Mouse (Mus musculus): Measurements from ENCODE around the gene Elf2. TPM values are rescaled to one million over a fixed set of nuclear protein-coding genes. Genes with fewer than 3 reads are reported as not detected.
A peak's percentile ranks its signal among the peaks of the same experiment; 100 is the strongest.

Elf2 gene
- total RNA-seq (2021): 10 to 100 TPM; 43.5 to 43.6 TPM
- long read RNA-seq, experiment 1, full-length matches to known transcripts: 20 of 27 reads
- long read RNA-seq, experiment 1, partial matches to known transcripts: 3 of 27 reads
- long read RNA-seq, experiment 1, other reads (novel, unspliced or antisense): 4 of 27 reads
- long read RNA-seq, experiment 2, full-length matches to known transcripts: 16 of 27 reads
- long read RNA-seq, experiment 2, partial matches to known transcripts: 6 of 27 reads
- long read RNA-seq, experiment 2, other reads (novel, unspliced or antisense): 5 of 27 reads

DNA sequence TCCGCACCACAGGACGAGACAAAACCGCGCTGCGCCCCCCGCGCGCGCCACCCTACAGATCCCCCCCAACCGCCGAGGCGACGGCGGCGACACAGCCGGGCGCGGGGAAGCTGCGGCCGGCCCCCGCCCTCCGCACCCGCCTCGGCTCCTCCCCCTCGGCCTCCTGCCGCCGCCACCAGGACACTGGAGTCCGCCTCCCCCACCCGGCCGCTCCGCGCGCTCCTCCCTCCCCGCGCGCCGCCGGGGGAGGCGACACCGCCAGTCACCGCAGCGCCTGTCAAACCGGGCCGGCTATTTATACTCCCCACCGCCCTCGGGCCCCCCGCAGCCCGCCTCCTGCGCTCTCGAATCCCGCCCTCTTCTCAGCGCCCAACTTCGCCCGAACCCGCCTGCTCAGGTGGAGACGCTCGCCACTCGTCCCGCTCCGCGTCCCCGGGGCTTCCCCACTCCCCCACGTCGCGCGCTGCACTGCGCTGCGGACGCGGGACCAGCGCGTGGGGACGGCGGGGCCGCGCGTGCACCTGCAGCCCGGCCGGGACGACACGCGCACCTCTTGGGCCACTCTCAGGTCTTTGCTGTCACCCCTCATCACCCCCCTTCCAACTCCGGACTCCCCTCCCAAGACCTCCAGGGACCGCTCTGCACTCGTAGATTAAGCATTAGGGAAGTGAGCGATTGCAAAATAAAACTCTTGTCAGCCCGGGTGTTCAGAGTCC lies at the start of gene Elf2:
Elf2 (minus strand) TSS at position 112 of the 716 bp plus-strand sequence.
- peak; percentile 91 for DNase-seq
- intact Hi-C loops (cut with DNase I; ENCODE audit: low total_unique reads): no loop called here

DNA sequence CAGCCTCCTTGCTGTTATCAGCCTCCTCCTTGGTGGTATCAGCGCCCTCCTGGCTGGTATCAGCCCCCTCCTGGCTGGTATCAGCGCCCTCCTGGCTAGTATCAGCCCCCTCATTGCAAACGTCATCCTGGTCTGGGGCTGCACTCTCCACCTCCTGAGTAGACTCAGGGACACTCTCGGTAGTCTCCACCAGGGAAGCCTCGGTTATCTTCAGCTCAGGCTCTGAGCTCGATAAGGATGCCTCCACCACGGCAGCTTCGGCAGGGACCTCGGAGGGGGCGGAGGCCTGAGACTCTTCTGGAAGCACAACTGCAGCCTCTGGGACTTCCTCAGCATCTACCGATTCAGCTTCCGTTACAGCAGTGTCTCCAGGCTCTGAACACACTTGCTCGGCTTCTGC lies 48.4 kb upstream of the Elf2 start:
- intact Hi-C loops (cut with DNase I; ENCODE audit: low total_unique reads): no loop called here
- DNase-seq: no peak

DNA sequence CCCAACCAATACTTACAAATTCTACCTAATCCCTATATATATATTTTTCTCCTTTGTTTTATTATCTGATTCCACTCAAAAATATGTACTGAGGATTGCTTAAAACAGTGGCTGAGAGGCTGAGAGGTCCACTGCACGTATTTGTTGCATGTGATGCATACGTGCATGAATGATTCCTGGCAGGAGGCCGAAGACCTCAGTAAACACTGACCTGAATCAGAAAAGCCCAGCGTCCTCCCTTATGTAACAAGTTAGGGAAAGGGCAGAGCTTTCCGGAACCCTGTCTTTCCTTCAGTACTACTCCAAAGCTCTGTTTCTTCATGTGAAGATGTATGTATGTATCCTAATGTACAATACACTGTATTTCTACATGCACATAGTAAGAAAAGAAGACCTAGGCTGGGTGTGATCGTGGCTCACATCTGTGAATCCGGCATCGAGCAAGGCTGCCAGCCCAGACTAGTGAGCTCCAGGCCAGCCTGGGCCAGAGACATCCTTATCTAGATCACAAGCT lies 47.5 kb upstream of the Elf2 start:
- intact Hi-C loops (cut with DNase I; ENCODE audit: low total_unique reads): no loop called here

DNA sequence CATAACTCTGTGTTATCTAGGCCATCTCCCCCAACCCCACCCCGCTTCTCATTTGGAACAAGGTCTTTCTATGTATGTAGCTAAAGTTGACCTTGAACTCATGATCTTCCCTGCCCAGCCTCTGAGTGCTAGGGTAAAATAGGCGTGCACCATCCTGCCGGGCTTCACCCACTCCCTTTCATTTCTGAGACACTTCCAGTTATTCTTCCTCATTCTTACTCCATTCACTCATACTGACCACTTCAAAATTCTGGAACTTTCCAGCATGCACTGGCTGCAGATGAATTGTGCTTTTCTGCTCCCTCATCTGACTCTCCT lies 46.6 kb upstream of the Elf2 start:
- DNase-seq: no peak
- intact Hi-C loops (cut with DNase I; ENCODE audit: low total_unique reads): no loop called here

More for the DNA sequence above, 47.5 kb upstream of the Elf2 start:
- no peak for DNase-seq

DNA sequence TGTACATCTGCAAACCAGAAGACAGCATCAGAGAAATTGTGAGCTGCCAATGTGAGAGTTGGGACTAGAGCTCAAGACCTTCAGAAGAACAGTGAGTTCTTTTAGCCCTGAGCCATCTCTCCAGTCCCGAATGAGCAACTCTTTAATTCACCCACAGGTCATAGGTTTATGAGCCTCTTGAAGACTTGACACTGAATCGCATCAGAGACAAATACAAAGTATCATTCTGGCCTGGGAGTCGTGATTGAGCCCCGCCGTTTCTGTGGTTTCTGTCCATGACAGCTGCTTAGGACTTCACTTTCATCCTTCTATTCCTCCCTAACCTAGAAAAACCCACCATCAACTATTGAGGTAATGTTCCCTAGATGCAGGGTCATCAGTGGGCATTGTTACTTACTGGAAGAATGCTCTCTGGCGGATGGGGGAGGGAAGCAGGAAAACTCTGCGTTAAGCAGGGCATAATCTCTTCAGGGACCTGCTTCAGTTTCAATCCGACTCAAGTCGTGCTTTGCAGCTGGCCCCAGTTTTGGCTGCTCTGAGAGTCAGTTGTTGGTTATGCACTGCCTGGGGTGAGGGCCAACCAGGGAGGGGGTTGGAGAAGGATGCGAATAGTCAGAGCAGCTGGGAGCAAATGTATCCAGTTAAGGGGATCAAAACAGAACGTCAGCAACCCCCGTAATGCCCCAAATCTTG lies 46.1 kb upstream of the Elf2 start:
- peak; percentile 75 for DNase-seq

DNA sequence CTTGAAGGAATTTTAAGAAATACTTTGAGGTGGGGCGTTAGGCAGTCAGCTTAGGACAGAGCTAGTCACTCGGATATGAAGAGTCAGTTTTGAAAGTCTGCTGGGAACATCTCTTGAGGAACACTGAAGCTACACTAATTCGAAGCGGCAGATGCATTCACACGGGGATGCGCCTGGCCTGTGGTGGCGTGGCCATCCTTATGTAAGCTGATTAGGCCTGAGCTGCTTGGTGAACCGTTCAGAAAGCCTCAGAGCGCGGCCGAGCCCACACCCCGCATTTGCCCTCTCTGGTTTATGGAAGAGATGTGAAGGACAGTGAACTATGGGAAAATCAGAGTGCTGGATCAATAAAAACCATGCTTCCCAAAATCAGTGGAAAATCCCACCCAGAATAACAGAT lies 42.9 kb upstream of the Elf2 start:
- no peak for DNase-seq
- intact Hi-C loops (cut with DNase I; ENCODE audit: low total_unique reads): no loop called here

More for the DNA sequence above, 46.1 kb upstream of the Elf2 start:
- intact Hi-C loops (cut with DNase I; ENCODE audit: low total_unique reads): no loop called here

DNA sequence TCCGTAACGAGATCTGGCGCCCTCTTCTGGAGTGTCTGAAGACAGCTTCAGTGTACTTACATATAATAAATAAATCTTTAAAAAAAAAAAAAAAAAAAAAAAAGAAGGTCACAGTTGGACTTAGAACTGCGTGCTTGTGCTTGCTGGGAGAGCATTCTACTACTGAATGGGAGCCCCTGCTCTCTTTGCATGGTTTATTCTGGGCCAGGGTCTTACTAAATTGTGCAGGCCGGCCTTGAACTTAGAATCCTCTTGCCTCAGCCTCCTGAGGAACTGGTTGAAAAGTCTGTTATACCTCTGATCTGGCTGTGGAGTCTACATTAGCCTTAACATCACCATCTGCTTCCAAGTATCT lies 40.2 kb upstream of the Elf2 start:
- intact Hi-C loops (cut with DNase I; ENCODE audit: low total_unique reads): no loop called here

DNA sequence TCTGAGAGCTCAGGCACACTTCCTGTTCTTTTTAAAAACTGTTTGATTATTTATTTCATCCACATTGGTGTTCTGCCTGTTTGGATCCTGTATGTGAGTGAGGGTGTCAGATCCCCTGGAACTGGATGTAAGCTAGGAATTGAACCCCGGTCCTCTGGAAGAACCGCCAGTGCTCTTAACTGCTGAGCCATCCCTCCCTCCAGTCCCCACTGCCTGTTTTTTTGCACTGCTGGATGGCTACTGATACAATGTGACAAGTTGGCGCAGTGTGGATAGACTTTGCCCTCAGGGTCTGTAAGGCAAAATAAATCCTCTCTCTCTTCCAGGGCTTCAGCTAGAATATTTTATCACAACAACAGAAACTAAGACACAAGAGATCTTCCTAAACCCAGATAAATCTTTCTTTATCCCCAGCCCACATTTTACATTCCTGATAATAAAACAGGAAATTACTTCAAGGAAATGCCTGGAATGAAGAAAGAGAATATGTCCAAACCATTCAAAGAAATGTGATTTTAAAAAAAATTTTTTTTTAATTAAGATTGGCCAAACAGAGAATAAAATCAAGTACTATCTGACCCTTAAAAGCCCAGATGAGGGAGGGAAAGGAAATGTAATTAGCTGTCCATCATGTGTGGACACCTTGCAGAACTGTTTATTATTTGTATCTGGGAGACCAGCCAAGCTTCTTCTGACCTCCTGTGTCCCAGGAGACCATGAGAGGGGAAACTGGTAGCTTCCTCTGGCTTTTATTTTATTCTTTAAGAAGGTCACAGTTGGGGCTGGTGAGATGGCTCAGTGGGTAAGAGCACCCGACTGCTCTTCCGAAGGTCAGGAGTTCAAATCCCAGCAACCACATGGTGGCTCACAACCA lies 39.6 kb upstream of the Elf2 start:
- intact Hi-C loops (cut with DNase I; ENCODE audit: low total_unique reads): no loop called here
- DNase-seq: no peak

More for the DNA sequence above, 40.2 kb upstream of the Elf2 start:
- no peak for DNase-seq

DNA sequence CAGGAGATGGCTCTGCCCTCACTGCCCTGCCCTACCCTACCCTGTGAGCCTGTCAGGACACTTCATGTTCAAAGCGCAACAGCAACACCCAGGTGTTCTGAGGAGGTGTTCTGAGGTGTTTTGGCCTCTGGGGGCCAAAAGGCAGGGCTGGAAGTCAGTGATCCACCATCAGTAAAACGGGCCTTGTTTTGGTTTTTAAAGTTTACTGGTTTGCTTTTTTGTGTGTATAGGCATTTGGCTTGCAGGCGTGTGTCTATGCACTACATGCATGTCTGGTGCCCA lies 38.1 kb upstream of the Elf2 start:
- intact Hi-C loops (cut with DNase I; ENCODE audit: low total_unique reads): no loop called here
- no peak for DNase-seq

DNA sequence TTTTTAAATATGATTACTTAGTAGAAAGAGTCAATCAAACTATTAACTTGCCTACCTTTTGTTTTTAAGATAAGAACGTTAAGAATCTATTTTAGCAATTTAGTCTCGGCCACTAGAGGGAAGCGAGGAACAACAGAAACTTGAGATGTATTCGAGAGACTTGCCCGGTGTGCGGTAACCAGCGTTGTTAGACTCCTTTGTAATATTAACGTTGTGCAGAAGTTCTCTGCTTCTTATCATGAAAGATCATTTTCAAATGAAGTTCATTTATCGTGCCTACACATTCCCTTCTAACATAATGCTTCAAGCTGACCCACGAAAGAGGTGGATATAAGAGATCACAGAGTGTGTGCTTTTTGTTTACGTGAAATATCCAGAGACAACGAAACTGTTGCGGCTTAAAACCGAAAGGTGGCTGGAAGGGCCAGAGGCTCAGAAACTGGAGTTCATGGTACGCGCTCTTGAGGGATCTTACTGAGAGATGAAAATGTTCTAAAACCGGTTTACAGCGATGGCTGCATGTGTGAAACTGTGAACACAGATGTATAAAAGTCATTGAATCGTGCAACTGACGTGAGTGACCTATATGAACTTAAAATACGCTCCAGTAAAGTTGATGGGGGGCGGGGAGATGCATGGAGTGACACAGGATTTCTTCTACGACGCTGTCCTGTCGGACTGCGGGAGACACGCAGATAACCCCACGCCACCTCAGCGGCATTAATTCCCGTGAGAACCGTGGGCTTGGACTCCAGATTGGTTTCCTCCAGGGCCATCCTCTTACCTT lies 37.6 kb upstream of the Elf2 start:
- DNase-seq: peak; percentile 22

DNA sequence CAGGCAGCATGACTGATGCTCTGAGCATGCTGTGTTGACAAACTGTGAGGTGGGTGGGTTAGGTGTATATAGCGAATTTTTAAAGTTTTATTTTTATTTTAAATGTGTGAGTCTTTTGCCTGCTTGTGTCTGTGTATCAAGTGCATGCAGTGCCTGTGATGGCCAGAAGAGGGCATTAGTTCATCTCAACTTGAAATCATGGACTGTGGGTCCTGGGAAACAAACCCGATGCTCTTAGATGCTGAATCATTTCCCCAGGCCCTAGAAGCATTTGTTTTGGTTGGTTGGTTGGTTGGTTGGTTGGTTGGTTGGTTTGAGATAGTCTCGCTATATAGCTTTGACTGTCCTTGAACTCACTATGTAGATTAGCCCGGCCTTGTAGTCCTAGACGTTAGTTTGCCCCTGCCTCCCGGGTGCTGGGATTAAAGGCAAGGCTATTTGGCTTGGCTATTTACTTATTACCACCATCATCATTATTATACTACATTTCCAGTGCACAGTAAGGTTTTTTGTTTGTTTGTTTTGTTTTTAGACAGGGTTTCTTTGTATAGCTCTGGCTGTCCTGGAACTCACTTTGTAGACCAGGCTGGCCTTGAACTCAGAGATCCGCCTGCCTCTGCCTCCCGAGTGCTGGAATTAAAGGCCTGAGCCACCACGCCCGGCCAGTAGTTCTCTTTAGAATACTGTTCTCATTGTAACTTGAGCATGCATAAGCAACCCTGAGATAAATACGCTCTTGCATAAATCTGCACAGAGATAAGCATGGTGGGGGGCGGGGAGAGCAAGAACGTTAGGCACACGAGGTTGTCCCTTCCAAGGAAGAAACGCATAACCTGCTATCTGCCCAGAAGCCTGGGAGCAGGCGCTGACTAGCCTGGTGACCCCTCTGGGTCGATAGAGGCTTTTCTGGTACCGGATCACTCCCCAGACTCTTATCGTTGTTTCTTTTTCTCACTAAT lies 35.1 kb upstream of the Elf2 start:
- peak; percentile 39 for DNase-seq
- intact Hi-C loops (cut with DNase I; ENCODE audit: low total_unique reads): no loop called here

More for the DNA sequence above, 37.6 kb upstream of the Elf2 start:
- intact Hi-C loops (cut with DNase I; ENCODE audit: low total_unique reads): no loop called here

DNA sequence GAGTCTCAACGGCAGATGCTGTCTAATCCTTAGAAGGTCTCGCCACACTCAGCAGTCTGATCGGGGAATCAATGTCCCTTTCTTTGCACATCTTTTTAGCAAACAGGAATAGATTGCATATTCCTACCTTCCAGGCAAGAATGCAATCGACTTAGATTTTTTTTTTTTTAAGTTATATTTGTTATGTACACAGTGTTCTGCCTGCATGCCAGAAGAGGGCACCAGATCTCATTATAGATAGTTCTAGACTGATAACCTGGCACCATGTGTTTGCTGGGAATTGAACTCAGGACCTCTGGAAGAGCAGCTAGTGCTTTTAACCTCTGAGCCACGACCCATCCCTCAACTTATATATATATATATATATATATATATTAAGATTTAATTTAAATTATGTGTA lies 33.1 kb upstream of the Elf2 start:
- intact Hi-C loops (cut with DNase I; ENCODE audit: low total_unique reads): no loop called here
- DNase-seq: no peak

DNA sequence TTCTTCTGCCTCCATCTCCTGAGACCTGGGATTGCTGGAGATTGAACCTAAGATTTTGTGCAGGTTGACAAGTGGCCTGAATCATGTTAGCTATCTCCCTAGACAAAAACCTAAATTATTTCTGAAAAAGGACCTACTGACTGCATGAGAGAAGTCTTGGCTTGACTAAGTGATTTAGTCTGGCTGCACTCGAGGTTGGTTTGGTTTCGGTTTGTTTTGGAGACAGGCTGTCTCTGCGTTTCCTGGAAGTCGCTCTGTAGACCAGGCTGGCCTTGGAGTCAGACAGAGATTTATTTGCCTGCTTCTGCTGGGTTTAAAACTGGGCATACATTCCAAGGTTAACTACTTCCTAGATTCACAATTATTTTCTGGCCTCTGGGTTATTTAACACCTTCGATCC lies 32.4 kb upstream of the Elf2 start:
- no peak for DNase-seq
- intact Hi-C loops (cut with DNase I; ENCODE audit: low total_unique reads): no loop called here

DNA sequence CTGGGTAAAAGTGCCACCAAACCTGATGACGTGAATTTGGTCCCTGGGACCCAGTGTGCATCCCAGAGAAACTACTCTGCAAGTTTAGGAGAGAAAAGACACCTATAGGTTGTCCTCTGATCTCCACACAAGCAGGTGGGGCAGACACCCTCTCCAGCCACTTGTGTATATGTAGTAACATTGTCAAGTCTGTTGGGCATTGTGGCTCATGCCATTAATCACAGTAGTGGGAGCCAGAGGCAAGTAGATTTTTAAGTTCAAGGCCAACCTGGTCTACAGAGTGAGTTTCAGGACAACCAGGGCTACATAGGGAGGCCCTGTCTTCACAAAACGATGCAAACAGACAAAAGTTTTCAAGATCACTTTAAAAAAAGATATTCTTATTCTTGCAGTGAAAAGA lies 31.4 kb upstream of the Elf2 start:
- no peak for DNase-seq
- intact Hi-C loops (cut with DNase I; ENCODE audit: low total_unique reads): no loop called here

DNA sequence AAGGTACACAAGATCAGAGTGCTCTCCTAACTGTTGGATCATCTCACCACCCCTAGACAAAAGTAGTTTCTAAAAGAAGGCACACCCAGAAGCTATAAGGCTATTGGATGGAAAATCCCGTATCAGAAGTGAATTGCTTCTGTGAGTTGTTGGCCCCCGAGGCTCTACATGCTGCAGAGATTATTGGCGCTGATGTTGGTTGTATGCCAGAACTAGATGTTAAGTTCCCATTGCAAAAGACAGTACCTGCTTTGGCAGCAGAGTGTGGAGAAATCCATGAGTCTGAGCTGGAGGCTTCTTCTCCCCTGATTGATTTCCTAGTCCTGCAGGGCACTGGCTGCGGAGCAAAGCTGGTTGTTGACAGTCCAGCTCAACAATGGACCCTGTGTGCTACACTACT lies 27.5 kb upstream of the Elf2 start:
- intact Hi-C loops (cut with DNase I; ENCODE audit: low total_unique reads): no loop called here
- DNase-seq: no peak

DNA sequence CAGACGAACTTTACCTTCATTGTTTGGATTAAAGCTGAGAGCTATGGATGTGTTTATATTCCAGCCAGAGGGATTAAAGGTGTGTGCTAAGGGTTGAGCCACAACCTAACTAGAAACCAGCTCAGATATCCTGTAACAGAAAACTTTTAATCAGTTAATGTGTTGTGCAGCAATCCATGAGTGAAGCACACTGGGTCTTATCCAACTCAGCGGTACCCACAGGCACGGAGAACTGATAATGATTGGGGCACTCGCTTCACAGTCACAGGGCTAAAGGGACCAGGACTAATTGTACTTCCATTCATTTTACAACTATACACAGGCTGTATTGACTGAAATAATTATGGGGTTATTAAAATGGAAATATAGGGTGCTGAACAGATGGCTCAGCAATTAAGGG lies 26.5 kb upstream of the Elf2 start:
- intact Hi-C loops (cut with DNase I; ENCODE audit: low total_unique reads): loop anchor here (1.0 kb wide), 1 partner anchor 195 kb away; no protein-coding TSS in a partner anchor
- no peak for DNase-seq

DNA sequence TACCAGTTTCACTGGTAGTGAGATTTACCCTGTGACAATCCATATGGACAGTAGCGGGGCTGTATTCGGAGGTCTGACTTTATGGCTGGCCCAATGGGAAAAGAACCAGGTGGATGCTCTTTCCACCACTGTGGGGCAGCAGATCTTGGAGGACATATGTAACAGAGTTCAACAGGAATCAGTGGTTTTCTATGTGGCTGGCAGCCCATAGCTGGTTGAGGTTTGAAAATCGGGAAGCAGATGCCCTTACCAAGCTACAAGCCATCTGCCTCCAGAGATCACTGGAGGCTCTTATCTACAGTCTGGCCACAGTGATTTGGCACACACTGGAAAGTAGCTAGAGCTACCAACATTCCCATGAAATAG lies 25.0 kb upstream of the Elf2 start:
- intact Hi-C loops (cut with DNase I; ENCODE audit: low total_unique reads): no loop called here
- no peak for DNase-seq
